Mouse (Mus musculus): ENCODE results near the gene Glo1. TPM values are rescaled to one million over a fixed set of nuclear protein-coding genes. Genes with fewer than 3 reads are reported as not detected.

Glo1 gene
- total RNA-seq, 1 experiment from 2014 or later: 36.2 TPM

DNA sequence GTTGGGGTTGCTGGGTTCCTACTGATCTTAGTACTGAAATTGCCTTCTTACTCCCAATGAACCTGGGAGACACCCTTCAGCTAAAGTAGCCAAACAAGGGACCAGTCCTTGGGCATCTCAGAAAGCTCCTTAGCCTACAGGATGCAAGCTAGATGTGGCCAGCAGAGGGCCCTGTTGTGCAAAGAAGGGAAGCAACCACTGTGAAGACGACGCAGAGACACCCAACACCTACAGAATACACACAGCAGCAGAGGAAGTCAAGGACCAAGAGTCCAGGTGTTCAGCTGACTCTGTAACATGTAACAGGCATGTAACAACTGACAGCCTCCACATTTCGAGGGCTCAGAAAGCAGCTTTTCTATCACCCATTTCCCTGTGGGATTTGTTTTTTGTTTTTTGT, 67.1 kb downstream of the Glo1 start:
- ATAC-seq (replicated peaks; ENCODE audit: insufficient number of reproducible peaks, low FRiP score, low TSS enrichment, poor library complexity, severe bottlenecking): peak; percentile 82

DNA sequence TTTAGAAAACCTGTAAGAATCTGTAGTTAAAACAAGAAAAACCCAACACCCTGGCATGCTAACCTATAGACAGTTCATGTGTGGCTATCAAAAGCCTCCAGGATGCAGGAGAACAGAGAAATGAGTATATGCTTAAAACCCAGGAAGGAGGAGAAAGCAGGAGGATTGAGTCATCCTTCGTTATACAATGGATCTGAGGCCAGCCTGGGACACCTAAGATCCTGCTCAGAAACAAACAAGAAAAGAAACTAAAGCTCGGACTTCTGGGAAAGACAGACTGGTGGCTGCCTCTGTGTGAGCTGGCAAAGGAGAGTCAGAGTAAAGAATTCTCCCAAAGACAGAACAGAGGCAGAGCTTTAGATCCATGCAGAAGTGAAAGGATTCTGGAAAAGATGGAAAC, 68.0 kb downstream of the Glo1 start:
- ATAC-seq (replicated peaks; ENCODE audit: insufficient number of reproducible peaks, low FRiP score, low TSS enrichment, poor library complexity, severe bottlenecking): no peak

DNA sequence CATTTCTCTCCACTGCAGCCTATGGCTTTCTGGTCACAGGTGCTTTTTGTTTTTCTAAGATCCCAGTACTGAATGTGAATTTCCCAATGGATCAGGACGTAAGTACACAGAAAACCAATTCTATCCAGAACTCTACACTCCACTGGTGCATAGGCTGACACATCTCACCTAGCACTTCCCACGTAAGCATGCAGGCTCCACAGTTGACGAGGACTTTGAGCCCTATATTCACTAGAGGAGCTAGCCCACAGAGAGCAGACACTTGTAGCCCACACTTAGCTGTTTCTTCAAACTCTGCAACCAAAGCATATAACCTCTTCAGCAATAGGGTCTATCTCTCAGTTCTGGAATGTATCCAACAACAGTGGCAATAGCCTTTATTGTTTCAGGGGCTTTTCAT, 70.2 kb downstream of the Glo1 start:
- ATAC-seq (replicated peaks; ENCODE audit: insufficient number of reproducible peaks, low FRiP score, low TSS enrichment, poor library complexity, severe bottlenecking): no peak

DNA sequence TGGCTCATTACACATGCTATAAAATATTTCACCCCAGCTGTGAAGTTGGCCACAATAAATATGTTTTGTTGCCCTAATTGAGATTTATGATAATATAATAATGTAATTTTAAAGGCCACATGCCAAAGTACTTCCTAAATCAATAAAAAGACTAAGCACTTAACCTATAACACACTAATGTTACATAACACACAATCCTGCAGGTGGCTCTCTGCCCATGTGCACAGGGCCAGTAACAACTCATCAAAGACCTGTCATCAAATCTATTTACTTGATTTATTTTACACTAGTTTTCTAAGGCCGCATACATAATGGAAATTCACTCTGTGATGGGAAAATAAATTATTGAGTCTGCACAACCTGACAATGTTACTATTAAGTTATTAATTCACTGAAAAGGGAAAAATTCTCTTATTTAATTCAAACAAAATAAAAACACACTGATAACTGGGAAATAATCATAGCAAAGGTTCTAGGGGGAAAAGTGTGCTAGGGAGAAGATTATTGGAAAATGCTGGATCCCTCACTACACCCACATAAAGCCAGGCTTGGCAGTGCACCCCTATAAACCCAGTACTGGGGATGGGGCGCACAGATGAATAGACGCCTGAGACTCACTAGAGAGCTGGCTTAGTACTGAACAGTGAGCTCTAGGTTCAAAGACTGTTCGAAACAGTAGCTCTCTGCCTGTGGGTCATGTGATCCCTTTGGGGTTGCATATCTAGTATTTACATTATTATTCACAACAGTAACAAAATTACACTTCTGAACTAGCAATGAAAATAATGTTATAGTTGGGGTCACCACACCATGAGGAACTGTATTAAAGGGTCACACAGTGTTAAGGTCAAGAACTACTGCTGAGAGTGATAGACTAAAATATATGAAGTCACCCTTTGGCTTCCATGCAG, 73.4 kb downstream of the Glo1 start:
- no peak for ATAC-seq (replicated peaks; ENCODE audit: insufficient number of reproducible peaks, low FRiP score, low TSS enrichment, poor library complexity, severe bottlenecking)

DNA sequence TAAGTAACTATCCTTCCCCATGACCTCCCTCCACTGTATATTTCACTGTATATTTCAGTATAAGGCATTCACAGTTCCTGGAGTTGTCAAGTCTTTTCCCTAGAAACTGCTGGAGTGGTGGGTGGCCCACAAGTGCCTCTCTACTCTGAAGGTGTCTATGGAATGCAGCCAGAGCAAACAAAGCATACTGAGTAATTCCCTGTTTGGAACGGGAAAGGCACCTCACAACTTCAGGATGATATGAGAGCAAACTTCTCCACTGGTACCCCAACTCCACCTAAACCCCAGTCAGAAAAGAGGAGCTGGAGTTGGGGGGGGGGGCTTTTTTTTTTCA, 75.9 kb downstream of the Glo1 start:
- ATAC-seq (replicated peaks; ENCODE audit: insufficient number of reproducible peaks, low FRiP score, low TSS enrichment, poor library complexity, severe bottlenecking): no peak

DNA sequence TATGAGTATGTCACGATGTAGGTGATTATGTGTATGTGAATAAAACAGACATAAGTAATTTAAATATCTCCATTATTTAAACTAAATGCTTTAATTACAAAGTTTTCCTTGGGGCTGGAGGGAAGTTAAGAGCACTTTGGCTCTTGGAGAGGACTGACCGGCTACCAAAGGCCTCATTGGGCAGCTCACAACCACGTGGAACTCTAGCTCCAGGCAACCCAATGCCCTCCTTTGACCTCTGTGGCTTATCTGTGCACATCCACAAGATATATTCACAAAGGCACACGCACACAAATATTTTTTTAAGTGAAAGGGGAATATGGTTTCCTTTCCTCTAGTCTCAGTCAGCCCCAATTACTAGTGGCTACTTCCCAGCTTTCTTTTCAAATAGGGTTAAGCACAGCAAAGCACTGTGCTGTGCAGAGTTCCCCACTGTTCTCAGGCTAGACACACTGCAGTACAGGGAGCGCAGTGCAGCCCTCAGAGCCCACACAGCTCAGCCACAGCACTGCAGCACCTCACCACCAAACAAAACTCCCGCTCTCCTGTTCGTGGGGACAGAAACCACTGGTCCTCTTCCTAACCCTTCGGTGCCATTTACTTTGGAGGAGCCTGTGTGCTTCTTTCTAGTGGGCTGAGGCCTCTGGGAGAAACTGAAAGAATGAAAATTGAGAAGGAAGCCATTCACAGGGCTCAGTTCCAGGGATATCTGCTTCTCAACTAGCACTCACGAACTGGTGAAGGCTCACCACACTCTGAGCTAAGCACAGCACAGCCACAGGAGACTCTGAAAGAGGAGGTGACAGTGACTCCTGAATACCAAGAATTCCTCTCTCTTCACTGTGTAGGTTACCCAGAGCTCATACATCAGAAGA, 76.5 kb downstream of the Glo1 start:
- ATAC-seq (replicated peaks; ENCODE audit: insufficient number of reproducible peaks, low FRiP score, low TSS enrichment, poor library complexity, severe bottlenecking): no peak

DNA sequence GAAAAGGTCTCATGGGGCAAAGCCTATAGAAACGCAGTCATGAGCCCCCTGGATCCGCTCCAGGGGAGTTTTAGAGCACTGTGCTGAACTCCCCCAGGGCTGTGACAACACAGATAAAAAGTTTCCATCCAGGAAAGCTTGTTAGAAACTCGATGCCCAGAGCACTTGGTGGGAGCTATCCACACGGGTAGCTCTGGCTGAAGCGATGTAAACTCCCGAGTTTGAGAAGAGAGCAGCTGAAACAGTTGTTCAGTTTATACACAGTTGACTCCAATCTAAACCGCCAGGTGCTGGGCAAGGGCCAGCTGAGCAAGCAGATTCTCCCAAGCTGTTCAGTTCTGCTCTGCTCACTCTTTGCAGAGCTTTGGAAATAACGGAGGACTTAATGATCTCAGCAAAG, 87.6 kb downstream of the Glo1 start:
- ATAC-seq (replicated peaks; ENCODE audit: insufficient number of reproducible peaks, low FRiP score, low TSS enrichment, poor library complexity, severe bottlenecking): no peak

DNA sequence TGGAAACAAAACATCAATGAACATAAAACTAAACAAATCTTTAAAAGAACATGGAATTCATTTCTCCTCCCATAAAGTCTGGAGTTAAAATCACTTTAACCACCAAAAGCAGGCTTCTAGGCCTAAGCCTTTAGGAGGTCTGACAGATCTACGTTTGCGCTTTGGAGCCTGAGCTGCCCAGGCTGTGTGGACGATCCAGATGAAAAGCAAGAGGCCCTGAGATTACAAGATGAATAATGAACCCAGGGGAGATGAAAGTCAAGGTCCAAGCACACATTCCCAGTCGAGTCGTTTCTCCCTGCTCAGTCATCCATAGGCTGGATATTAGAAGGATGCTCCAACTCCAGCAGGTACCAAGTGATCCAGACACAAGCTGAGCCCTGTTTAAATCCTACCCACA, 90.0 kb downstream of the Glo1 start:
- no peak for ATAC-seq (replicated peaks; ENCODE audit: insufficient number of reproducible peaks, low FRiP score, low TSS enrichment, poor library complexity, severe bottlenecking)

Other genes starting within 250 kb of the Glo1 start
- gene Btbd9, start 50.4 kb downstream of the Glo1 start, total RNA-seq (2017): 25.3 to 57.0 TPM (median 27.5 TPM) in 3 replicates
- gene Dnah8, start 2.5 kb downstream of the Glo1 start, total RNA-seq (2017): 6.8 to 31.9 TPM (median 10.6 TPM) in 3 replicates